Mouse (Mus musculus) layer of hippocampus, postnatal 10 days (tissue): ENCODE measurements around the gene Ide. TPM values are rescaled to one million over a fixed set of nuclear protein-coding genes. Genes with fewer than 3 reads are reported as not detected.
"Not testable (repeated sequence)": the region's sequence is repeated elsewhere in the genome, so short reads cannot be mapped to it uniquely, and the experiment has no call there.

Experiments
- DNase-seq, 2 experiments: peaks; one replicate each; pipeline ENCODE4 v3.0.0; 2021; ENCODE audit warnings: low spot score in 2 of 2
- total RNA-seq, 2 experiments: library from RNA; stranded (reverse); gene quantifications; 2 replicates each; pipeline ENCODE4 v1.2.3; 2021

Ide gene
- total RNA-seq, 2 experiments from 2014 or later, result 54.6 to 57.8 TPM

- peak in 1 of 2 experiments; percentile 30 for DNase-seq
Observed at GRCm38 (mm10) chr19:37275555-37275954, 62.1 kb downstream of the Ide start.

GRCm38 (mm10) chr19:37269106-37269505, 68.5 kb downstream of the Ide start:
- DNase-seq, result no peak

GRCm38 (mm10) chr19:37265333-37266103, 72.1 kb downstream of the Ide start:
- peak; percentile 99 for DNase-seq

DNA sequence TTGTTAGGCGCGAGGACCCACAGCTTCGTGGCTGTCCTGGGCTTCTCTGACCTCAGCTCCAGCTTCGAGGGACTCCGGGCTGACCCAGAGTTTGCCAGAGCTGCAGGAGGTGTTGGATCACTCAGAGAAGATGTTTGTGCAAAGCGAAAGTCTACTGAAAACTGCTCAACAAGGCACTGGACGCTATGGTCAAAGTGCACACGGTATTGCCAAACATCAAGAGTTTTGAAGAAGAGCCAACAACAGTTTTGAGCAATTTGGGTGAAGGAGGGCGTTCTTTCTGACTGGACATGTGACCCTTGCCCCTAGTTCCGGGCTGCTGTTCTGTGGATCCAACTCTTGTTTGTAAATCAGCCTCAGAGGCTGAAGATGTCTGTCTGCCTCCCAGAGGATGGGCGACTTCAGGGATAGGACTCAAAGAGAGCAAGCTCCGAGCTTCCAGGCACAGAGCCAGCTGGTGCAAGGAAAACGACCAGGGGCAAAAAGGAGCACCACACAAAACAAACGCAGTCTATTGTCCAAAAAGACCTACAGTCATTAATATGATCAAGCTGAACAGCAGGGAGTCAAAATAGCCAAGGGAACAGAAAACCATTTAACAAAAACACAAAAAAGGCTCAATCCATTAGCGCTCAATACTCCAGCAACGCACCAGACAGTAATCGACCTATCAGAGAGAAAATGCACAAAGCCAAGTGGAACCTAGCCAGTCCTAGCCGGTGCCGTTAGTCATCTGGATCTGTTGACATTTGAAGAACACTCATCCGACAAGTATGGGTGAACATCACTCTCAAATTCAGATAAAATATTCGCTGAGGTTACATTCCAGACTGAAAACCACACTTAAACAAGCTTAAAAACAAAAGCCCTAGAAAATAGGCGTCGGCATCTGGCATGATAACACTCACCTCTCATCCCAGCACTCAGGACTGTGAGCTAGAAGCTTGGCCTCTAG, 73.4 kb downstream of the Ide start:
- DNase-seq, result peak; percentile 55 to 63

DNA sequence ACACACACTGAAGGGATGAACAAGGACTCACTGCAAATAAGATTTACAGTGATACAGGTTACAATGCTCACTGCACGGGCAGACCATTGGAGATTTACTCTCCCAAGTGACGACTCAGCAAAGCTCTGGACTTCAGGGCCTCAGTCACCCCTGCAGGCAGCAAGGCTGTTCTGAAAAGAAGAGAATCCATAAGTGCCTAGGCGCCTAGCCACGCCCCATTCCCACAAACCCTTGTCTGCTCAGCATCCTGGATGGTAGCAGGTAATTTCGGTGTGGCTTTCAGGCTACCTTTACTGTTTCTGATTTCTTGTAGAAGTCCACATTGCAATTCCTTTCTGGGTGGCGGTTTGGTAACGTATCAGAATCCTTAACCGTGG, 74.1 kb downstream of the Ide start:
- DNase-seq, result no peak

- DNase-seq, result no peak
Observed at GRCm38 (mm10) chr19:37262389-37262788, 75.3 kb downstream of the Ide start.

GRCm38 (mm10) chr19:37255321-37255720, 82.3 kb downstream of the Ide start:
- DNase-seq, result no peak

DNA sequence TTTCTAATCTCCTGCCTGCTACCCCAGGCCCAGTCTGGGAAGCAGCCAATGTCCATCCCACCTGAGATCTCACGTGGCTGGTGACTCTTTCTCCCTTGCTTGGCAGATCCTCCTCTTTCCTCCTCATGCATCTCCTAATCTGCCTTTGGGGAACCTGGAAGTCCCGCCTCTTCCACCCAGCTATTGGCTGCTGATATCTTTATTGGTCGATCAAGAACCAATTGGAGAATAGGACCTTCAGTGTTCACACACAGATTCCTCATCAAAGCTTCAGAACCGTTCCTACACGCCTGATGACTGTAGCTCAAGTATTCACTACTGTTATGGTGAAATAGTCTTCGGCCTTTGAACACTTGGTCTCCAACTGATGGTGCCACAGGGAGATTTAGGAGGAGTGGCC, 85.5 kb downstream of the Ide start:
- no peak for DNase-seq

- no peak for DNase-seq
Observed at GRCm38 (mm10) chr19:37248199-37248598, 89.5 kb downstream of the Ide start.

DNA sequence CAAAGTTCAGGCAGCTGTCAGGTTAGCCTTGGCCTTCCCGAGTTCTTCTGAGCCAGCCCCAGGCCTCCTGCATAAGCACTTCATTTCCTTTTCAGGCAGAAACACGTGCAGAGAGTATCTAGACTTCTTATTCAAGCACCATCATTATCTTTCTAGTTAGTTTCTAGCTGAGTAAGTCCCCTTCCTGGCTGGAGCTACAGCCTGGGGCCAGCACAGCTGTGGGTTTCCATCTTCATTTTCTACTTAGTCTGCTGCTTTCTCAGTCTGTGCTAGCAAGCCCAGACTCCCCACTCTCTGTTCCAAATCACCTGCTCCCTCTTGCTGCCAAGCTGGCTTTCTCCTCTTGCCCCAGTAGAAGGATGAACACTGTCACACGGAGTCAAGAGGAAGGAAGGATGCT, 90.8 kb downstream of the Ide start:
- DNase-seq, result no peak

DNA sequence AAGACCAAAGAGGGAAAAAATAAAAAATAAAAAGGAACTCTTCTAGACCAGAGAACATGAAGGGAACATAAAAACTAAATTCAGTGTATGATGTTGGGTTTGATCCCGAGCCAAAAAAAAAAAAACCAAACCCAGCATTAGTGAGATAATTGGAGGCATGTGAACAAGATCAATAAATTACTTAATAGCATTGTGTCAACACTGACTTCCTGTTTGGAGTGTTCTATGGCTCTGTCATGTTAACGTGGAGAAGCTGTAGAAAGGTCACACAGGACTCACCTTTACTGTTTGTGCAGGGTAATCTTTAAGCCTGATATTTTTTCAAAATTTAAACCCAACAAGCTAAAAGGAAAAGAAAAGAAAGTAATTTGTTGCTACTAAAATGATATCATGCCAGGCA, 94.9 kb downstream of the Ide start:
- DNase-seq, result no peak

GRCm38 (mm10) chr19:37241201-37241600, 96.5 kb downstream of the Ide start:
- no peak for DNase-seq

- peak in 1 of 2 experiments; percentile 35 for DNase-seq
Observed at GRCm38 (mm10) chr19:37239096-37239495, 98.6 kb downstream of the Ide start.

- peak; percentile 30 to 38 for DNase-seq
Observed at GRCm38 (mm10) chr19:37238651-37239050, 99.0 kb downstream of the Ide start.

DNA sequence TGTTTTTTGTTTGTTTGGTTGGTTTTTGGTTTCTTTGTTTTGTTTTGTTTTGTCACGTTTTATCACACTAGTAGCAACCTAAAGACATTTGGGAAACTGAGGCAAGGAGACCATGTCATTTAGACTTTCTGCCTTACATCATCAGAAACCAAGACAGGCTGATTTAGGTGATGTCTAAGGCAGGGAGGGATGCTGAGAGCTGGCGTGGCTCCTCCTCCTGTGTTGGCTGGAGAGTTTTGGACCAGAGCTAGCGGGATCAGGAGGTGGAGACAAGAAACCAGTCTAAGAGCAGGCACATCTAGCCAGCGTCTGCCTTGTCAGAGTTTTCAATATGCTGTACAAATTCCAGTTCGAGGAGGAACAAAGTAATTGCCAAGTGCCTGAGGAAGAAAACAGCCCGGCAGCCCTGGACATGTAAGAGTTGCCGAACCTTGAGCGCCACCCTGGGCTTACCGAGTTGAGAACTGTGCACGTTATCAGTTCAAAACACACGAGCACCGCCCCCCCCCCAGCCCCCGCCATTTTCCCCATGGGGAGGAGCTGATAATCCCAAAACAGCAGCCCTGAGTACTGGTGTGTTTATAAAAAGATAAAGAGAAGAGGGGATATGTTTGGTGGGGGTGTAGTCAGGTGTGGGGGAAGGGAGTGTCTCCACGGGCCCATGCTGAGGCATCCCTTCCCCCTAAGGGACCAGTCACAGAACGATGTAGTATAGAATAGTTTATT, 99.8 kb downstream of the Ide start:
- no peak for DNase-seq

DNA sequence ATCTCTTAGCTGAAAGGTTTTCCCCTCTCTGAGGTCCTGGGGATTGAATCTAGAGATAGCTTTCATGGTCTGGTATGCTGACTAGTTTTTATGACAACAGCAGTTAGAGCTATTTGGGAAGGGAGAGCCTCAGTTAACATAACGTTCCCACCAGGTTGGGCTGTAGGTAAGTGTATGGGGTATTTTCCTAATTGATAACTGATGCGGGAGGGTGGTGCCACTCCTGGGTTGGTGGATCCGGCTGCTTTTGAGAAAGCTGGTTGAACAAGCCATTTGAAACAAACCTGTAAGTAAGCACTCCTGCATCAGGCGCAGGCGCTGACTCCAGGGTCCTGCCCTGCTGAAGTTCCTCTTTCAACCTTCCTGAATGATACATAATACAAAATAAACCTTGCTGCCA, 100.3 kb downstream of the Ide start:
- no peak for DNase-seq

- DNase-seq, result peak; percentile 29 to 30
Observed at GRCm38 (mm10) chr19:37235818-37236217, 101.8 kb downstream of the Ide start.

DNA sequence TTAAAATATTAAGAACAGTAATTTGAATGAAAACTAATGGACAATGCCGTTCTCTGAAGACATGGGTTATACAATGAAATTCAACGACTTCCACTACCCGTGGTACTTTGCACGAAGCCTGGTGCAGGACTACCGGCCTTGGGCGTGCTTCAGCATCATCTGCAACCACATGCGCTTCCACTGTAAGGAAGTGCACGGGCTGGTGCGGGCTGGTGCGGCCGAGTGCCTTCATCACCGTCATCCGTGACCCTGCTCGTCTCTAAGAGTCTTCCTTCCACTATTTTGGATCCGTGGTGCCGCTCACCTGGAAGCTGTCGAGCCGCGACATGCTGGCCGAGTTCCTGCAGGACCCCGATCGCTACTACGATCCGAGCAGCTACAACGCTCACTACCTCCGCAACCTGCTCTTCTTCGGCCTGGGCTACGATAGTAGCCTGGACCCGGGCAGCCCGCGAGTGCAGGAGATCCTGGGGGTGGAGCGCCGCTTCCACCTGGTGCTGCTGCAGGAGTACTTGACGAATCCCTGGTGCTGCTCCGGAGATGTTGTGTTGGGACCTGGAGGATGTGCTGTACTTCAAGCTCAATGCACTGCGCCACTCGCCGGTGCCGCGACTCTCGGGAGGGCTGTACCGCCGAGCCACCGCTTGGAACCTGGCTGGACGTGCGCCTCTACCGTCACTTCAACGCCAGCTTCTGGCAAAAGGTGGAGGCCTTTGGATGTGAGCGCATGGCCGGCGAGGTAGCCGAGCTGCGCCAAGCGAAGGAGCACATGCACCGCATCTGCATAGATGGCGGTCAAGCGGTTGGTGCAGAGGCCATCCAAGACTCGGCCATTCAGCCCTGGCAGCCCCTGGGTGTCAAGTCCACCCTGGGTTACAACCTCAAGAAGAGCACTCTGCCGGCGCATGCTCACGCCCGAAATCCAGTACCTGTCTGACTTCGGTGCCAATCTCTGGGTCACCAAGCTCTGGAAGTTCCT, 103.8 kb downstream of the Ide start:
- DNase-seq, result no peak

DNA sequence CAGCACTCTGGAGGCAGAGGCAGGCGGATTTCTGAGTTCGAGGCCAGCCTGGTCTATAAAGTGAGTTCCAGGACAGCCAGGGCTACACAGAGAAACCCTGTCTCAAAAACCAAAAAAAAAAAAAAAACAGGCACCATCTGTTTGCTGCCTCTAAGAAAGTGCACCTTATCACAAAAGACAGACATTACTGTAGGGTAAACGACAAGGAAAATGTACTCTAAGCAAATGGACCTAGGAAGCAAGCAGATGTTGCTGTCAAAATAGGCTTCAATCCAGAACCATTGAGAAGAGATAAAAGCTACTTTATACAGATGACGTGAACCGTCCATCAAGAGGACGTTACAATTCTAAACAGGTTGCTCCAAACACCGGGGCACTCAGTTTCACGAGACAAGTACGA, 105.1 kb downstream of the Ide start:
- not testable (repeated sequence) for DNase-seq

DNA sequence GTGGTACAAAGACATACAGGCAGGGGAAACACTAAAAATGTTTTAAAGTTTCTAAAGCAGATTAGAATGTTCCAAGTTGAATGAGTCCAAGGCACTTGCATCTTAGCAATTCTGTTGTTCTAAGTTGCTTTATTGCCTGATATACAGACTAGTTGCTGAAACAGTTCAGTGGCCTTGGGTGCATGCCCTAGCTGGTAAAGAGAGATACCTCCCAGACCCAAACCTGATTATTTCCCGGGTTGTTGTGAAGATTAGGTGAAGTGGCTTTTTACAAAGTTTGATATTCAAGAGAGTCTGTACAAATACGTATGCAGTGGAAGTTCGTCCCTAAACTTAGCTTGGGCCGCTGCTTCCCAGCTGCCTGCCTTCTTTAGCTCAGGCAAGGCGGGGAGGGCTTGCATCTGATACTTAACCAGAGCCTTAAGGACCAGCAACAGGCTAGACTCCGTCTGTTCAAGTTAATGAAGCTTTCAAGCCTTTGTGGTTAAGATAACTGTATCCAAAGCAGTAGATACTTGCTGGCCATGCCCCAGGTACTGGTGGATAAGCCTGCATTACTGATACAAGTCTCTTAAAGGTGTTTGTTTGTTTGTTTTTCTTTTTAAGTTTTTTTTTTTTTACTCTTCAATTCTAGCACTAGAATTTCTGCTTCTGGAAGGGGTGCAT, 112.3 kb downstream of the Ide start:
- DNase-seq, result no peak
